Mouse (Mus musculus) bone marrow, adult 2 months (tissue): ENCODE results near the gene Rapgef3.

Experiments
- CTCF ChIP-seq: fragments of 200-500 bp; IDR thresholded peaks from 2 replicates; pipeline ENCODE4 v1.5.1; 2011; ENCODE audit warnings: low read length, control low read depth; ENCODE audit not compliant: control insufficient read depth, insufficient read depth
- POLR2A ChIP-seq: fragments of 200-500 bp; IDR thresholded peaks from 2 replicates; pipeline ENCODE4 v1.6.1; 2011; ENCODE audit warnings: low read depth, mild to moderate bottlenecking, control low read depth, low read length, borderline replicate concordance; ENCODE audit not compliant: control insufficient read depth

- TF ChIP-seq CTCF (no peak), POLR2A (no peak)
Observed at GRCm38 (mm10) chr15:97726310-97726709, 41.5 kb downstream of the Rapgef3 start.
